In genomic region chr8:72240951-72241350, GRCm38 (mm10) we compare ENCODE assay signal across 8 mouse cellular contexts. TPM values are rescaled to one million over a fixed set of nuclear protein-coding genes. Genes with fewer than 3 reads are reported as not detected.
DNase-seq lines count a peak whose midpoint lies in the region; TF ChIP-seq lines count a peak whose summit lies in the region.

No protein-coding gene starts in this region.

- no peaks in the 10 kb centered on the region for H3K9me3 ChIP-seq in hindbrain, embryonic 10.5 days
- H3K9me3 ChIP-seq in midbrain, embryonic 10.5 days (replicated peaks) = no peaks in the 10 kb centered on the region

- no peaks in the 10 kb centered on the region for H3K27me3 ChIP-seq in hindbrain, embryonic 10.5 days (ENCODE audit: insufficient read depth, poor library complexity, severe bottlenecking)
- H3K27me3 ChIP-seq in midbrain, embryonic 10.5 days (ENCODE audit: low read depth, poor library complexity, severe bottlenecking) = no peaks in the 10 kb centered on the region

- TF ChIP-seq CTCF in left cerebral cortex, adult 2 months (IDR thresholded peaks at IDR 0.05) = no peak

- peaks cover 22% of the 10 kb centered on the region for H3K4me1 ChIP-seq in hindbrain, embryonic 10.5 days (replicated peaks)
- H3K4me1 ChIP-seq in midbrain, embryonic 10.5 days = peaks cover 17% of the 10 kb centered on the region

- intact Hi-C loops in left cerebral cortex, adult 2 months (cut with DNase I) = loop anchor here (5.0 kb wide), 1 partner anchor 64 kb away; no protein-coding TSS in a partner anchor

- peak overlapping the region; percentile 65 for H3K4me3 ChIP-seq in left cerebral cortex, adult 2 months
- peak overlapping the region; percentile 69 for H3K4me3 ChIP-seq in hindbrain, embryonic 10.5 days
- peak overlapping the region; percentile 71 for H3K4me3 ChIP-seq in midbrain, embryonic 10.5 days

- H3K36me3 ChIP-seq in hindbrain, embryonic 10.5 days = peaks cover 40% of the 10 kb centered on the region
- H3K36me3 ChIP-seq in midbrain, embryonic 10.5 days = peaks cover 33% of the 10 kb centered on the region

- DNase-seq in left cerebral cortex, adult 2 months (ENCODE audit: extremely low spot score in 1 of 2, low spot score in 2 of 2) = no peak
- no peak for DNase-seq in left cerebral cortex, adult 8-10 months (ENCODE audit: low spot score in 2 of 2)
- peak; percentile 28 for DNase-seq in cerebellum, adult 8-10 months
- DNase-seq in hindbrain, embryonic 10.5 days (ENCODE audit: low spot score) = no peak
- no peak for DNase-seq in midbrain, embryonic 10.5 days (ENCODE audit: low spot score)
- DNase-seq in gastrocnemius, postnatal 10 days = no peak
- DNase-seq in layer of hippocampus, adult 11-12 months (ENCODE audit: low spot score) = no peak
- no peak for DNase-seq in spleen, postnatal 4 days (ENCODE audit: low spot score in 2 of 2)

- WGBS in hindbrain, embryonic 10.5 days = 76% methylated on average over 7 of the region's 7 CpGs
- WGBS in midbrain, embryonic 10.5 days = 78% methylated on average over 7 of the region's 7 CpGs

- no peak overlapping the region; the same call in 1 of the 2 replicates for H3K27ac ChIP-seq in left cerebral cortex, adult 2 months
- peak overlapping the region; percentile 96 for H3K27ac ChIP-seq in hindbrain, embryonic 10.5 days
- peak overlapping the region; percentile 97 for H3K27ac ChIP-seq in midbrain, embryonic 10.5 days (replicated peaks)

RNA-seq across cellular contexts. Expression of gene Ap1m1, which starts 1.1 kb away (rescaled TPM):
- 10 to 100 TPM; 83.1 to 84.7 TPM for total RNA-seq in left cerebral cortex, adult 2 months (2021)
- total RNA-seq in left cerebral cortex, adult 8-10 months (2022) = 10 to 100 TPM; 72.0 to 83.7 (median 76.7) TPM
- 186 and 213 TPM in 2 replicates for polyA plus RNA-seq in hindbrain, embryonic 10.5 days (2016; fragmentation: Nextera tagmentation; extraction: Ambion mirVana)
- polyA plus RNA-seq in midbrain, embryonic 10.5 days (2016; fragmentation: Nextera tagmentation; extraction: Ambion mirVana) = 201 and 235 TPM in 2 replicates
- 10 to 100 TPM; 28.7 to 35.9 TPM for total RNA-seq in gastrocnemius, postnatal 10 days (2021)

RNA-seq across cellular contexts. Expression of gene Fam32a, which starts 21.4 kb away (rescaled TPM):
- total RNA-seq in left cerebral cortex, adult 2 months (2021) = 10 to 100 TPM; 59.0 to 60.9 TPM
- total RNA-seq in left cerebral cortex, adult 8-10 months (2022) = 10 to 100 TPM; 57.9 to 61.4 (median 58.4) TPM
- polyA plus RNA-seq in hindbrain, embryonic 10.5 days (2016; fragmentation: Nextera tagmentation; extraction: Ambion mirVana) = 63.4 and 80.6 TPM in 2 replicates
- 75.2 and 83.1 TPM in 2 replicates for polyA plus RNA-seq in midbrain, embryonic 10.5 days (2016; fragmentation: Nextera tagmentation; extraction: Ambion mirVana)
- total RNA-seq in gastrocnemius, postnatal 10 days (2021) = 10 to 100 TPM; 14.7 to 17.9 TPM

RNA-seq across cellular contexts. Expression of gene Gm11034, which starts 27.5 kb away (rescaled TPM):
- total RNA-seq in left cerebral cortex, adult 2 months (2021) = not detected
- total RNA-seq in left cerebral cortex, adult 8-10 months (2022) = not detected
- polyA plus RNA-seq in hindbrain, embryonic 10.5 days (2016; fragmentation: Nextera tagmentation; extraction: Ambion mirVana) = not detected in 2 replicates
- polyA plus RNA-seq in midbrain, embryonic 10.5 days (2016; fragmentation: Nextera tagmentation; extraction: Ambion mirVana) = not detected in 2 replicates
- not detected for total RNA-seq in gastrocnemius, postnatal 10 days (2021)

RNA-seq across cellular contexts. Expression of gene Cib3, which starts 28.3 kb away (rescaled TPM):
- total RNA-seq in left cerebral cortex, adult 2 months (2021) = under 1 TPM in 1 of 2 experiments, not detected in 1; 0.33 TPM
- total RNA-seq in left cerebral cortex, adult 8-10 months (2022) = not detected
- polyA plus RNA-seq in hindbrain, embryonic 10.5 days (2016; fragmentation: Nextera tagmentation; extraction: Ambion mirVana) = not detected in 2 replicates
- polyA plus RNA-seq in midbrain, embryonic 10.5 days (2016; fragmentation: Nextera tagmentation; extraction: Ambion mirVana) = not detected in 2 replicates
- not detected for total RNA-seq in gastrocnemius, postnatal 10 days (2021)

RNA-seq across cellular contexts. Expression of gene Hsh2d, which starts 51.5 kb away (rescaled TPM):
- total RNA-seq in left cerebral cortex, adult 2 months (2021) = not detected
- not detected for total RNA-seq in left cerebral cortex, adult 8-10 months (2022)
- not detected in 2 replicates for polyA plus RNA-seq in hindbrain, embryonic 10.5 days (2016; fragmentation: Nextera tagmentation; extraction: Ambion mirVana)
- polyA plus RNA-seq in midbrain, embryonic 10.5 days (2016; fragmentation: Nextera tagmentation; extraction: Ambion mirVana) = 0.07 TPM in 1 of 2 replicates, not detected in the other
- total RNA-seq in gastrocnemius, postnatal 10 days (2021) = not detected
